Mouse (Mus musculus) forebrain, embryonic 15.5 days (tissue): Measurements from ENCODE around the gene Txndc12. TPM values are rescaled to one million over a fixed set of nuclear protein-coding genes. Genes with fewer than 3 reads are reported as not detected.

Experiments
- ATAC-seq: fragments of 200-750 bp; cut with Nextera tagmentation; replicated peaks from 2 replicates; pipeline ENCODE4 v1.8.0; 2017; ENCODE audit warnings: mild to moderate bottlenecking, moderate TSS enrichment, moderate library complexity
- H3K27ac ChIP-seq: fragments of 300-500 bp; sonication (generic); replicated peaks from 2 replicates; pipeline ENCODE4 v1.5.1; 2015; ENCODE audit warnings: mild to moderate bottlenecking, inconsistent platforms
- H3K27me3 ChIP-seq: fragments of 300-500 bp; sonication (generic); 2 replicates; pipeline ENCODE4 v1.6.1; 2015; ENCODE audit warnings: inconsistent platforms
- H3K36me3 ChIP-seq: fragments of 300-500 bp; sonication (generic); 2 replicates; pipeline ENCODE4 v1.6.1; 2015; ENCODE audit warnings: mild to moderate bottlenecking, inconsistent platforms
- H3K4me1 ChIP-seq: fragments of 300-500 bp; sonication (generic); 2 replicates; pipeline ENCODE4 v1.6.1; 2015; ENCODE audit warnings: inconsistent platforms
- H3K4me2 ChIP-seq: fragments of 300-500 bp; sonication (generic); replicated peaks from 2 replicates; pipeline ENCODE4 v1.6.1; 2015; ENCODE audit warnings: mild to moderate bottlenecking, inconsistent platforms
- H3K4me3 ChIP-seq: fragments of 300-500 bp; sonication (generic); 2 replicates; pipeline ENCODE4 v1.5.1; 2015; ENCODE audit warnings: mild to moderate bottlenecking, inconsistent platforms
- H3K9ac ChIP-seq: fragments of 300-500 bp; sonication (generic); replicated peaks from 2 replicates; pipeline ENCODE4 v1.6.1; 2015; ENCODE audit warnings: mild to moderate bottlenecking, inconsistent platforms
- H3K9me3 ChIP-seq: fragments of 300-500 bp; sonication (generic); 2 replicates; pipeline ENCODE4 v1.6.1; 2016; ENCODE audit warnings: inconsistent platforms
- WGBS: fragments of 180-500 bp; shearing (Covaris S2); methylation state at CpG from one replicate; pipeline ENCODE4 v1.1.7; 2015; ENCODE audit warnings: mixed read lengths; 5-methylcytosine and 5-hydroxymethylcytosine counted together
- polyA plus RNA-seq: library from polyadenylated mRNA; unstranded; fragments of >200 nt; fragmentation: Nextera tagmentation; extraction: Ambion mirVana; gene quantifications from 2 replicates; pipeline ENCODE4 v1.2.1, GENCODE M21; 2015

Gene Txndc12
- 86.6 and 90.0 TPM in 2 replicates for polyA plus RNA-seq

DNA sequence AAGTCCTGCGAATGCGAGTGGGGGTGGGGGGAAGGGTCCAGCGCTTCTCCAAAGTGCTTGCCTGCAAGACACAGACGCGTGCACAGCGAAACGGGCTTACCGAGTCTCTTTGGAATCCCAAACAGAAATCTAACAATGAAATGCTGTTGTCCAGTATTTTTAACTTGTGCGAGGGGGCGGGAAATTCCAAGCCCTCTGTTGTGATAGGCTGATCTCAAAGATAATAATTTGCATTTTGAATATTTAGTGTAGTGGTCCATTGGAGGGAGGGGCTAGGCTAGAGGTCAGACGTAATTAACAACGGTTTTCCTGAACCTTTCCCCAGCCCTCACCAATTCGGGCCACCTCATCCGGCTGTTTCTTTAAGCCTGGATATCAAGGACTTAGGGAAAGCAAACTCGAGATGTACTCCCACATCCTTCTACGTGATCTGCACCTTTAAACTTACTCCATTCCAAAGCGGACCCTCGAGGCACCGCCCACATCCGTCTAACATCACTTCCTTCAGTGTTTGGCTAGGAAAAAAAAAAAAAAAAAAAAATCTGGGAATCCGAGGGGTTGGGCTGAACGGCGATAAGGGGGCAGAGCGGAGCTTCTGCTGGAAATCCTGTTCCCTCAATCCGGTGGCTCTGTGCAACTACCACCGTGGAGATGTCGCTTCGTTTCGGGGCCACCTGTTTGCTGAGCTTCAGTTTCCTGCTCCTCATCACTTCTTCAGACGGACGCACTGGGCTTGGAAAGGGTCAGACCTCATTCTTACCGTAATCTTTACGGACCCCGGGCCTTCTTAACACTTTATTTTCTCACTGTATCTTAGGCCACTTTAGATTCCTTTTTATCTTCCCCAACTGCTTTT lies at the start of gene Txndc12:
Txndc12 (plus strand) TSS at position 487 of the 856 bp plus-strand sequence.
- peak within 1 kb of the TSS; percentile 80 for H3K4me3 ChIP-seq
- no peaks in the 10 kb centered on the region for H3K27me3 ChIP-seq
- peak within 1 kb of the TSS; percentile 100 for H3K27ac ChIP-seq
- peaks cover 40% of the 10 kb centered on the region for H3K4me1 ChIP-seq
- H3K9ac ChIP-seq = peak within 1 kb of the TSS; percentile 88
- under 1% methylated on average over 34 of the region's 34 CpGs for WGBS
- peak; percentile 82 for ATAC-seq
- no peaks in the 10 kb centered on the region for H3K9me3 ChIP-seq
- H3K4me2 ChIP-seq = peak within 1 kb of the TSS; percentile 66
- H3K36me3 ChIP-seq = peaks cover 6% of the 10 kb centered on the region; the same call in 1 of the 2 replicates

DNA sequence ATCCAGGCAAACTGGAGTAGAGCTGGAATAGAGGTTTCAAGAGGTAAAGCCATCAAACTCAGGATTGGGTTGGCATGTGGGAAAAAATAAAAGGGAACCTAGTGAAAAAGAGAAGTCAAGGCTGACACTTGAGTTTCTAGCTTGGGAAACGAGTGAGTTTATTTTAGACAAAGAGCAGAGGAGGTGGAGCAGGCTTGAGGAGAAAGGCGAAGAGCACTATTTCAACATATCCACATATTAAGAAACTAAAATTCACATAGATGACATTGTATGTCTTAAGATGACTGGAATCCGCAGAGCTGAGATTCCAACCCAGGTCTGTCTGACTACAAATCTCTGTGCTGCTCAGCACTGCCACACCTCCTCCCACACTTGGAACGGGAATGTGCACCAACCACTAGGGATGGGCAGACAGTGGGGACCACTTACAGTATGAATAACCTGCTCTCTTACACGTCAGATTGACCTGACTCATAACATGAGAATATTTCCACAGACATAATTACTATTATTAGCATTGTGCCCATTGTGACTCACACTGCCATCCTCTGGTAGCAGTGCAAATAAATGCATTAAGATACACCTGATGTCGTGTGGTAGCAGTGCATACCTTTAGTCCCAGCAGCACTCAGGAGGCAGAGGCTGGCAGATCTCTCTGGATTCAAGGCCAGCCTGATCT lies 45.0 kb upstream of the Txndc12 start:
- ATAC-seq = no peak
- H3K27me3 ChIP-seq = no peaks in the 10 kb centered on the region
- no peak overlapping the region for H3K27ac ChIP-seq
- no peaks in the 10 kb centered on the region for H3K9me3 ChIP-seq
- H3K9ac ChIP-seq = no peak overlapping the region
- no peaks in the 10 kb centered on the region for H3K36me3 ChIP-seq
- H3K4me2 ChIP-seq = no peak overlapping the region
- no peak overlapping the region for H3K4me3 ChIP-seq
- 80% methylated on average over 6 of the region's 6 CpGs for WGBS
- H3K4me1 ChIP-seq = no peaks in the 10 kb centered on the region

DNA sequence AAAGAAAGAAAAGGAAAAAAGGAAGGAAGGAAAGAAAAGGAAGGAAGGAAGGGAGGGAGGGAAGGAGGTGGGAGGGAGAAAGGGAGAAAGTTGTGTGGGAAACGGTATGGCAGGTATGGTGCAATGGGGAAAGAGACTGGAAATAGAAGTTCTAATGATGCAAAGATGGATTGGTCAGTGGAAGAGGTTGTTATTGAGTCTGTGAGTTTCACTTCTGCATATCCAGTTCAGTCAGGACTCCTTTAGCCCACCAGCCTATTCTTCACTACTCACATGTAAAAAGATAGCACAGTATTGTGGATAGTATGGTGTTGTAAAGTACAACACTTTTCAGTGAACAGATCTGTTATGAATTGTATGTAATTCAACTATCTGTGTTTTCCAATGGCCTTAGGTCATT lies 43.9 kb upstream of the Txndc12 start:
- 69% methylated on average over 1 of the region's 1 CpGs for WGBS
- no peaks in the 10 kb centered on the region for H3K27me3 ChIP-seq
- H3K4me1 ChIP-seq = no peaks in the 10 kb centered on the region
- H3K4me3 ChIP-seq = no peak overlapping the region
- no peaks in the 10 kb centered on the region for H3K36me3 ChIP-seq
- H3K9me3 ChIP-seq = no peaks in the 10 kb centered on the region
- H3K9ac ChIP-seq = no peak overlapping the region
- no peak overlapping the region for H3K27ac ChIP-seq
- no peak for ATAC-seq
- no peak overlapping the region for H3K4me2 ChIP-seq

DNA sequence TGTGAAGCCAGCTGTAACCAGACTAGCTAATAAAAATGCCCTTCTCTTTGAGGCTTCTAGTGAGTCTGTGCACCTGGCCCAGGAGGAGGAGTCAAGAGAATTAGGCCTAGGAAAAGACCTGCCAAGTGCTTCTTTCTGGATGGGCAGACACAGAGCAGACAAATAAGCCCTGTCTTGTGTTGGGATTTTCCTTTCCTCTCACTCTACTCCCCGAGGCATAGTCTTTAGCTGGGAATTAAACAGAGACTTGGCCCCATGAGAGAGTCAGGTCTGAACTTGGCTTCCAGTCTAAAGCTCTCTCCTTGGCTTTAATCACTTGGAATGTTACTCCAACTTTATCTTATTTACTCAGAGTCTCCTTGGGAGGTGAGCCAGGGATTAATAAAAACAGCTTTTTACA lies 40.5 kb upstream of the Txndc12 start:
- no peaks in the 10 kb centered on the region for H3K27me3 ChIP-seq
- H3K4me3 ChIP-seq = no peak overlapping the region
- ATAC-seq = no peak
- H3K27ac ChIP-seq = no peak overlapping the region
- H3K4me1 ChIP-seq = no peaks in the 10 kb centered on the region
- 43% methylated on average over 1 of the region's 1 CpGs for WGBS
- no peak overlapping the region for H3K4me2 ChIP-seq
- H3K9me3 ChIP-seq = no peaks in the 10 kb centered on the region
- no peaks in the 10 kb centered on the region for H3K36me3 ChIP-seq
- H3K9ac ChIP-seq = no peak overlapping the region

DNA sequence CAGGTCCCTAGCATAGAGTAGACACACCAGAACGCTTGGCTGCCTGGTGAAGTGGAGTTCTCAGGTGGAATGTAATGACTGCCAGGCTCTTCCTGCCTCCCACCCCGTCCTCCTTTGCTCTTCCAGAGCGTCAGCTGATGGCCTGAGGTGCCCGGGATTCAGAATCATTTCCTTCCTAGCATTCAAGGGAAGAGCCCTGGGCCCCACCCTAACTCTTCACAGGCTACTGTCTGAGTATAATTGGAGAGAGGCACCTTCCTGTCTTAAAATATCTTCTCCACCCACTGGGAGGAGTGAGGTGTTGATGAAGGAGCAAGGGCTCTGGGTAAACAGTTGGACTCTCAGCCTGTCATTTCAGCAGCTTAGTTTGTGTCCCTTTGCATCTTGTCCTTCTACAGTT lies 37.7 kb upstream of the Txndc12 start:
- no peaks in the 10 kb centered on the region for H3K27me3 ChIP-seq
- H3K27ac ChIP-seq = no peak overlapping the region
- H3K9me3 ChIP-seq = no peaks in the 10 kb centered on the region
- no peak overlapping the region for H3K4me3 ChIP-seq
- no peak overlapping the region for H3K9ac ChIP-seq
- no peak overlapping the region for H3K4me2 ChIP-seq
- ATAC-seq = no peak
- WGBS = 55% methylated on average over 4 of the region's 4 CpGs
- no peaks in the 10 kb centered on the region for H3K36me3 ChIP-seq
- no peaks in the 10 kb centered on the region for H3K4me1 ChIP-seq

DNA sequence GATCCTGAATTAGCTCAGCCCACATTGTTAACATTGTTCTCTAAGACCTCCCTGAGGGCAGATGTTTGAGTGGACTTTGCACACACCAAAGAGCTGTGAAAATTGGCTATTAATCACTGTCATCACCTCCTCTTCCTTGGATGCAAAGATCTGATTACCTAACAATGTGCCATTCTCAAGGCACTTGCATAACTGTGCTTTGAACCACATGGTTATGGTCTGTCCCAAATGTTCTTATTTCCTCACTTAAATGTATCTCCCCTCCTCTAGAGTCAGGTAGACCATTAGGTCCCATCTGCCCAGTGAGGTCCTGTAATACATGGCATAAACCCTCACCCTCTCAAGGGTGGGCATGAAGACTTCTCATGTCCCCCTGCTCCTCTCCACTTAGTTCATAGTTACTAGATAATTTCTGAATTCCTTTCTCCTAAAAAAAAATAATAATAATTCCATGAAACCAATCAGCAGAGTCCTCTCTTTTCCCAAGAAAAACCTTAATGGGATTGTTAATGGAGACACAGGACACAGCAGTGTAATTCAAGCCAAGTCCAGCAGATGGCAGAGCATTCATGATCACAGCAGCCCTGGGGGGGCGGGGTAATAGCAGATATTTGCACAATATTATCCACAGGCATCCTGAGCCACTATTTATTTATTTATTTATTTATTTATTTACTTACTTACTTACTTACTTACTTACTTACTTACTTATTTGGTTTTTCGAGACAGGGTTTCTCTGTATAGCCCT lies 36.1 kb upstream of the Txndc12 start:
- Histone ChIP-seq H3K4me3 (no peak overlapping the region), H3K36me3 (no peaks in the 10 kb centered on the region), H3K9ac (no peak overlapping the region), H3K27ac (no peak overlapping the region), H3K4me1 (no peaks in the 10 kb centered on the region), H3K27me3 (no peaks in the 10 kb centered on the region), H3K9me3 (no peaks in the 10 kb centered on the region), H3K4me2 (no peak overlapping the region)
- 0 out of 2 replicates have a peak, but pooled peaks have one; percentile 43 for ATAC-seq
- WGBS = 57% methylated on average over 2 of the region's 2 CpGs

DNA sequence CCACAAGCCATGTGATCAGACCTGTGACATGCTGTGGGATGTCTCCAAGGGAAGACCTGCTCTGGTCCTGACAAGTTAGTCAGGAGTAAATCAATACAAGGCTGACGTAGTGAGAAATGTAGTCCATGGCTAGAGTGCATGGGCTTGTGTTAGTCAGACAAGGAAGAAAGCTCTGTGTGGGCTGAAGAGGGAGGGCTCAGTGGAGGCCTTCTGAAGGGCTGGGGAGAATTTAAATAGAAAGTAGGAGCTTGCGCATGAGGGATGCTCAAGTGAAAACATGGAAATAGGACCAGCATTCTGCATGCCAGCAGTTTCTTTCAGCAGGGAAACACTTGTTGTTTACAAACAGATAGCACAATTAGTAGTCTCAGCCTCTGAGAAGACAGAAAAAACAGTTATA lies 30.9 kb upstream of the Txndc12 start:
- WGBS = 73% methylated on average over 2 of the region's 2 CpGs
- Histone ChIP-seq H3K9ac (no peak overlapping the region), H3K4me3 (no peak overlapping the region), H3K27me3 (no peaks in the 10 kb centered on the region), H3K4me2 (no peak overlapping the region), H3K4me1 (no peaks in the 10 kb centered on the region), H3K9me3 (no peaks in the 10 kb centered on the region), H3K36me3 (no peaks in the 10 kb centered on the region), H3K27ac (no peak overlapping the region)
- ATAC-seq = no peak

DNA sequence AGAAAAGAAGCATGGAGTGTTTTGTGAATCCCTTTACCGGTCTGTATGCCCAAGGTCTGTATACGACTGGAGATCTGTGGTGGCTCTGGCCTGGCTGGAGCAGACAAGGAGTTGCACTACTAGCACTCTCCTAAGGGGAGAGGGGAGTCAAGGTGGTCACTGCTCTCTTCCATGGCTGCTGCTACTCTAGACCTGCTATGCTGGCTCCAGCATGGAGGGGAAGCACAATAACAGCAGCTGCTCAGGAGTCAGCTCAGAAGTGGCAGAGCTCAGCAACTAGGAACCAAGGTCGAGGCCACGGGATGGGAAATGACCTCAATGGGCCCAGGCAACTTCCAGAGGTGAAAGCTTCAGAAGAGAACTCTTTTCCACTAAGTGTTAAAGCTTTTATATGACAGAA lies 23.3 kb upstream of the Txndc12 start:
- H3K4me3 ChIP-seq = no peak overlapping the region
- no peaks in the 10 kb centered on the region for H3K27me3 ChIP-seq
- no peak overlapping the region for H3K9ac ChIP-seq
- H3K27ac ChIP-seq = no peak overlapping the region
- WGBS = 69% methylated on average over 4 of the region's 4 CpGs
- ATAC-seq = no peak
- no peaks in the 10 kb centered on the region for H3K9me3 ChIP-seq
- H3K4me1 ChIP-seq = no peaks in the 10 kb centered on the region
- no peak overlapping the region for H3K4me2 ChIP-seq
- peaks cover 12% of the 10 kb centered on the region for H3K36me3 ChIP-seq

DNA sequence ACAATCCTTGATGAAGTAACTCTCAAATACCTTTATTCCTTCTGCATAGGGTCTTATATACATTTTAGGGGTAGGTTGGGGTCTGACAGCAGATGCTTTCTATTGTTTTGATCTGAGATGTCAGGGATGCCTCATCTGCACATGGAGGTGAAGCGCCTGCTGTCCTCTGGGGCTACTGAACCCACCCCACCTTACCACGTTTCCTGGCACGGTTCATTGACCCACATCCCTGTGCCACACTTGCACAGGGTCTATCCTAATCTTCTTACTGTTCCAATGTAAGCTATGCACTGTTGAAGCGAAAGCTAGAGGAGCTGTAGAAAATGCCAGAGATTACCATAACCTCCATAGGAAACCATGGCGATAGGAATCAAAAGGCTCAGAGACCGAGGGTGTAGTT lies 22.9 kb upstream of the Txndc12 start:
- Histone ChIP-seq H3K36me3 (peaks cover 12% of the 10 kb centered on the region), H3K4me1 (no peaks in the 10 kb centered on the region), H3K27ac (no peak overlapping the region), H3K9me3 (no peaks in the 10 kb centered on the region), H3K9ac (no peak overlapping the region), H3K4me3 (no peak overlapping the region), H3K4me2 (no peak overlapping the region), H3K27me3 (no peaks in the 10 kb centered on the region)
- 66% methylated on average over 6 of the region's 6 CpGs for WGBS
- no peak for ATAC-seq

DNA sequence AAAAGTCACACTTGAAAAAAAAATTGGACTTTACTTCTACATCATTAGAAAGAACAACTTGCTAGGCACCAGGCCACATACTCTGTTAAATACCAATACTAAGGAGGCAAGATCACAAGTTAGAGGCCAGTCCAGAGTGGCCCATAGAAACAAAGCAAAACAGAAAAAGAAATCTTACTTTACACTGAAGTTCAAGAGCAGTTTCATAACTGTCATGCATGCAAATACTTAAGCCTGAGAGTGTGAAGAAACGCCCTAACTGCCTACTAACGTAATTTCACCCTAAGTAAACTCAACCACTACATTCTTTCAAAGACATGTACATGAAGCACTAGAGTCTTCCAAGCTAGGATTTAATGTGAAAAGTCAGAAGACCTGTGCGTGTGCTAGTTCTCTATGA lies 8.7 kb upstream of the Txndc12 start:
- peaks cover 69% of the 10 kb centered on the region for H3K36me3 ChIP-seq

DNA sequence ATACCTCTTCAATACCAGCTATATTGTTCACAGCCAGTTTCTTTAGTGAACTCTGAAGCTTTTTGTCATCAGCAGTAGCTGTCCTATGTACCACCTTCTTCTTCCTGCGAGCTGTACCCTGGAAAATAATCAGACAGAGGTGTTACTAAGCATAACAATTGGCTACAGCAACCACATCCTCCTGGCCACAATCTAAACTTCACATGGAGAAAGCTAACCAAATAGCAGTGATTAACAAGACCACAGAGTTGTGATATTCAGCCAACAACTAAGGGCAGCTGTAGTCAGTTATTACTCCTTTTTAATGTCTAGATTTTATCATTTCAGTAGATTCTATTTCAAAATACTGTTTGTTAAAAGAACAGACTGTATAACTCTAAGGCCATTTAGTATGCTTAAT lies 8.3 kb upstream of the Txndc12 start:
- Histone ChIP-seq H3K9ac (no peak overlapping the region), H3K27ac (no peak overlapping the region), H3K4me2 (no peak overlapping the region), H3K4me3 (no peak overlapping the region), H3K4me1 (peaks cover 8% of the 10 kb centered on the region), H3K27me3 (no peaks in the 10 kb centered on the region), H3K9me3 (no peaks in the 10 kb centered on the region), H3K36me3 (peaks cover 65% of the 10 kb centered on the region)
- 83% methylated on average over 1 of the region's 1 CpGs for WGBS
- no peak for ATAC-seq

More for the DNA sequence above, 8.7 kb upstream of the Txndc12 start:
- Histone ChIP-seq H3K4me1 (peaks cover 4% of the 10 kb centered on the region; the same call in 1 of the 2 replicates), H3K27me3 (no peaks in the 10 kb centered on the region), H3K4me2 (no peak overlapping the region), H3K9me3 (no peaks in the 10 kb centered on the region), H3K27ac (no peak overlapping the region), H3K9ac (no peak overlapping the region), H3K4me3 (no peak overlapping the region)
- no peak for ATAC-seq
- 94% methylated on average over 3 of the region's 3 CpGs for WGBS

DNA sequence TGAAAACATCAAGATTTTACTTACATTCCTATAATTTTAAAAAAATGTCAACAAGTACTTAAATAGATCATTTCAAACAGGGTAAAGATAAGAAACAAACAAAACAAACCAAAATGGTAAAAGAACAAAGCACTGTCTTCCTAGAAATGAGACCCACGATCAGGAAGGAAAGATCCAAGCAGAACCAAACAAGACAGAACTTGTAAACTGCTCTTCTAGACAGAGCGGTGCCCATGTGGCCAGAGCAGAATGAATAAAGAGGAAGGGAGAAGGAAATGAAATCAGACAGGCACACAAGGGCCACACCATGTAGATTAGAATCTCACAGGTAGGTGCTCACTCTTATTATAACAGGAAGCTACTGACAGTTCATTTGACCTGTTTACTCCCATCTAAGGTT lies 7.8 kb upstream of the Txndc12 start:
- Histone ChIP-seq H3K4me1 (peaks cover 13% of the 10 kb centered on the region), H3K36me3 (peaks cover 61% of the 10 kb centered on the region), H3K27ac (no peak overlapping the region), H3K4me2 (no peak overlapping the region), H3K9ac (no peak overlapping the region), H3K4me3 (no peak overlapping the region), H3K9me3 (no peaks in the 10 kb centered on the region), H3K27me3 (no peaks in the 10 kb centered on the region)
- no peak for ATAC-seq
- 90% methylated on average over 2 of the region's 2 CpGs for WGBS
